Mouse (Mus musculus): ENCODE measurements around the gene Fbxl17. TPM values are rescaled to one million over a fixed set of nuclear protein-coding genes. Genes with fewer than 3 reads are reported as not detected.

Gene Fbxl17
- polyA plus RNA-seq, 1 experiment from 2014 or later = 13.6 TPM

GRCm38 (mm10) chr17:63497206-63497731 lies 2.5 kb downstream of the Fbxl17 start:
- no peak for ATAC-seq (ENCODE audit: low FRiP score, low read depth)
- WGBS = 92% methylated on average over 6 of the region's 6 CpGs
- H3K27ac ChIP-seq (replicated peaks) = no peak overlapping the region
- no peaks in the 10 kb centered on the region for H3K9me3 ChIP-seq
- H3K27me3 ChIP-seq = no peaks in the 10 kb centered on the region
- H3K4me3 ChIP-seq = no peak overlapping the region; the same call in 1 of the 2 replicates
- peak overlapping the region; percentile 71 for H3K4me2 ChIP-seq
- H3K4me1 ChIP-seq (replicated peaks) = peaks cover 65% of the 10 kb centered on the region
- H3K36me3 ChIP-seq = no peaks in the 10 kb centered on the region
- no peak overlapping the region for H3K9ac ChIP-seq

- Histone ChIP-seq H3K36me3 (no peaks in the 10 kb centered on the region), H3K27ac (replicated peaks) (no peak overlapping the region), H3K9ac (no peak overlapping the region), H3K9me3 (no peaks in the 10 kb centered on the region), H3K27me3 (no peaks in the 10 kb centered on the region), H3K4me2 (peak overlapping the region; percentile 2; the same call in 1 of the 2 replicates), H3K4me1 (replicated peaks) (peaks cover 66% of the 10 kb centered on the region), H3K4me3 (no peak overlapping the region)
- ATAC-seq (ENCODE audit: low FRiP score, low read depth) = no peak
- WGBS = 60% methylated on average over 5 of the region's 5 CpGs
Measured at GRCm38 (mm10) chr17:63496153-63496552, 3.7 kb downstream of the Fbxl17 start.

DNA sequence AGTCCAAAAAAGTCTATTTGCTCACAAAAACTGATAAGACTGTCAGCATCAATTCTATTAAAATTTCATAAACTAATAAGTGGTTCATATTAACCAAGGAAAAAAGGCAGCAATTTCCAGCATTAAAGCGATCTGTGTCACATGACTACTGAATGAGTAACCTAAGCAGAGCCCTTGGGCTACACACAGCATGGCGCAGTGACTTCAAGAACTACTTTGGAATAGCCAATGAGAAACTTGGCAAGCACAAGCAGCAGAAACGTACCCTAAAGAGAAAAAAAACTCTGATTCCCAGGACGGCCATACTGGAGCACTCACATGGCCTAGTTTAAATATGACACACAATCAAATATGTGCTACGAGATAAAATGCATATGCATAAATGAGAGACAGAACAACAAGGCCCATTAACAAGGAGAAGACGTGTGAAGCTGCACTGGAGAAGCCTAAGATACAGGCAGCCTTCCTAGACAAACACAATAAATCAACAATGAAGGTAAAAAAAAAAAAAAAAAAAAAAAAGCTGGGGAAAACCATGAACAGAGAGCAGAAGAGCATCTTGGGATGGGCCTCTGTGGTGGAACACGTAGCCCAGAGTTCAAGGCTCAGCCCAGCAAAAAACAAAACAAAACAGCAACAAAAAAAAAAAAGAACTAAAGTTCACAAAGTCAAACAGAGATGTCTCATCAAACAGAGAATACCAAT lies 5.8 kb downstream of the Fbxl17 start:
- Histone ChIP-seq H3K9ac (no peak overlapping the region), H3K9me3 (no peaks in the 10 kb centered on the region), H3K4me3 (no peak overlapping the region), H3K4me1 (replicated peaks) (peaks cover 61% of the 10 kb centered on the region), H3K36me3 (peaks cover 8% of the 10 kb centered on the region), H3K27ac (replicated peaks) (no peak overlapping the region), H3K27me3 (no peaks in the 10 kb centered on the region), H3K4me2 (no peak overlapping the region)
- no peak for ATAC-seq (ENCODE audit: low FRiP score, low read depth)
- WGBS = 48% methylated on average over 7 of the region's 7 CpGs

DNA sequence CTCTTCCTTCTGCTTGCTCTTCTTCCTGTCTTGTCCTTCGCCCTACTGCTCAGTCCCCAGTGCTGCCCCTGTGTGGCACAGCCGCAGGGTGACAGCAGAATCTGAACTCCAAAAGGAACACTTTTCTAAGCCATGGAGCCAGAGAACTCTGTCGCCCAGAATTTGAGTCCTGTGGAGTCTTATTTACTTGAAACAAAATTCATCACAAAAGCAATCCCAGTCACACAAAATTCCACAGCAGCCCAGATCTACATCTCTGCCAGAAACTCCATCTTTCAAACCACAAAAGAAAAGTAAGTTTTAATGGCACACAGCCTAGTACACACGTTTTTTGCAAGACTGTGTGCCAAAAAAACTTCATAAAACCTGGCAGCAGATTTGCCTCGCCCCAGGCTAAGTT lies 6.5 kb downstream of the Fbxl17 start:
- Histone ChIP-seq H3K27me3 (no peaks in the 10 kb centered on the region), H3K4me1 (replicated peaks) (peaks cover 57% of the 10 kb centered on the region), H3K4me3 (no peak overlapping the region), H3K9me3 (no peaks in the 10 kb centered on the region), H3K4me2 (peak overlapping the region; percentile 21; the same call in 1 of the 2 replicates), H3K27ac (replicated peaks) (peak overlapping the region; percentile 14), H3K9ac (no peak overlapping the region), H3K36me3 (peaks cover 11% of the 10 kb centered on the region)
- 28% methylated on average over 5 of the region's 5 CpGs for WGBS
- no peak for ATAC-seq (ENCODE audit: low FRiP score, low read depth)

- H3K4me1 ChIP-seq (replicated peaks) = peaks cover 52% of the 10 kb centered on the region
- WGBS = 79% methylated on average over 8 of the region's 8 CpGs
- H3K4me2 ChIP-seq = peak overlapping the region; percentile 21; the same call in 1 of the 2 replicates
- ATAC-seq (ENCODE audit: low FRiP score, low read depth) = no peak
- no peak overlapping the region for H3K4me3 ChIP-seq
- peaks cover 11% of the 10 kb centered on the region for H3K36me3 ChIP-seq
- H3K27ac ChIP-seq (replicated peaks) = peak overlapping the region; percentile 14
- no peaks in the 10 kb centered on the region for H3K27me3 ChIP-seq
- no peak overlapping the region for H3K9ac ChIP-seq
- no peaks in the 10 kb centered on the region for H3K9me3 ChIP-seq
Measured at GRCm38 (mm10) chr17:63492665-63493273, 7.0 kb downstream of the Fbxl17 start.

DNA sequence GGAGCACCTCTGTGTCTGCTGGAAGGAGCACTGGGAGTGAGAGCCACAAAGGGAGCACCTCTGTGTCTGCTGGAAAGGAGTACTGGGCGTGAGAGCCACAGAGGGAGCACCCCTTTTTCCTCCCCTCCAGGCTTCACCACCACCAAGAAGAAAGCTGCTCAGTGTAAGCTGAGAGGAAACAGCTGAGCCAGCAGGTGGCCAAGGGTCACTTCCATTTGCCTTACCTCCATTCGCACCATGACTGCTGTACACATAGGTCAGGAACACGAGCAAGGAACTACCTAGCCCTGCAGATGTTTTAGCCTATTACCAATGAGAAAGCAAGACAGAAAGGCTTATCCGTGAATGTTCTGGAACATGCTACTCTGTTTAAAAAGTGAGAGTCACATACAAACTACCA lies 10.3 kb downstream of the Fbxl17 start:
- H3K9ac ChIP-seq = no peak overlapping the region
- no peaks in the 10 kb centered on the region for H3K9me3 ChIP-seq
- H3K4me2 ChIP-seq = no peak overlapping the region
- no peak overlapping the region for H3K4me3 ChIP-seq
- no peak for ATAC-seq (ENCODE audit: low FRiP score, low read depth)
- peaks cover 22% of the 10 kb centered on the region for H3K4me1 ChIP-seq (replicated peaks)
- WGBS = 90% methylated on average over 4 of the region's 4 CpGs
- H3K27me3 ChIP-seq = no peaks in the 10 kb centered on the region
- no peak overlapping the region for H3K27ac ChIP-seq (replicated peaks)
- H3K36me3 ChIP-seq = peaks cover 14% of the 10 kb centered on the region

DNA sequence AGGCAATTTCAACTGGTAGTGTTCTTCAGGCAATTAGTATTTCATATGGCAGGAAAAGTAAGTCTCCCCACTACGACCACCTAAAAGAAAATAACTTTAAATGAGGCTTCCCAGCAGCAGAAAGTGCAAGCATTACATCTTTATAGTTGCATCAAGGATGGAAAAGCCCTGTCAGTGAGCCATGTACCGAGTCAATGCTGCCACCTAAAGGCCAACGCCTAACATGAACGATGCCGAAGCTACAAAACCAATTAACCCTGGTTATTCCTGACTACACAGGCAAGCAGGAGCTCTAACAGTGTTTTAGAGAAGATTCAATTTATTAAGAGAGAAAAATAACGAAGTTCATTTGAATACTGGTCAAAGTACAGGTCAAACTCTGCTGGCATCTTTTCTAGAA lies 32.0 kb downstream of the Fbxl17 start:
- ATAC-seq (ENCODE audit: low FRiP score, low read depth) = peak; percentile 61; the same call in 1 of the 2 replicates
- no peaks in the 10 kb centered on the region for H3K9me3 ChIP-seq
- no peaks in the 10 kb centered on the region for H3K27me3 ChIP-seq

DNA sequence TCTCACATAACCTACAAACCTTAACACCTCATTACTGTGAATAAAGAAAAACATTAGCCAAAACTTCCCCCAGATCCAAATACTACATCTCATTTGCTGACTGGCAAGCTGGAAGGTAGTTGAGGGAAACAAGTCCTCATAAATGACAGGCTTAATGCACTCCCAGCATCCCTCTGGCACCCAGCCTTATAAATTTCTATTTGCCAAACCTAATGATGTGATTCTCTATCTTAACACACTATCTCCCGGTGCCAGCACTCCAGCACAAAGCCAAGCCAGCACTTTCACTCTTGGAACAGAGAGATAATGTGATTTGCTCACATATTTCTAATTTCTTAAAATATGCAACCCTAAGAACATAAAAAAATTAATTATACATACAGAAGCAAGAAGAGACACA lies 34.6 kb downstream of the Fbxl17 start:
- WGBS = 45% methylated on average over 1 of the region's 1 CpGs
- Histone ChIP-seq H3K4me2 (no peak overlapping the region), H3K4me3 (no peak overlapping the region), H3K27me3 (no peaks in the 10 kb centered on the region), H3K4me1 (replicated peaks) (0 out of 2 replicates have a peak, but pooled peaks cover 2% of the 10 kb centered on the region), H3K9ac (no peak overlapping the region), H3K9me3 (no peaks in the 10 kb centered on the region), H3K27ac (replicated peaks) (no peak overlapping the region), H3K36me3 (no peaks in the 10 kb centered on the region)
- ATAC-seq (ENCODE audit: low FRiP score, low read depth) = no peak

More for the DNA sequence above, 32.0 kb downstream of the Fbxl17 start:
- H3K36me3 ChIP-seq = no peaks in the 10 kb centered on the region
- whole genome bisulfite sequencing = 5% methylated on average over 6 of the region's 6 CpGs
- no peak overlapping the region for H3K27ac ChIP-seq (replicated peaks)
- H3K4me2 ChIP-seq = no peak overlapping the region
- no peak overlapping the region for H3K4me3 ChIP-seq
- 0 out of 2 replicates have a peak, but pooled peaks cover 2% of the 10 kb centered on the region for H3K4me1 ChIP-seq (replicated peaks)
- no peak overlapping the region for H3K9ac ChIP-seq

GRCm38 (mm10) chr17:63462512-63462911 lies 37.3 kb downstream of the Fbxl17 start:
- WGBS = 85% methylated on average over 7 of the region's 7 CpGs
- no peak overlapping the region for H3K4me3 ChIP-seq
- 0 out of 2 replicates have a peak, but pooled peaks cover 2% of the 10 kb centered on the region for H3K4me1 ChIP-seq (replicated peaks)
- no peak for ATAC-seq (ENCODE audit: low FRiP score, low read depth)
- H3K27ac ChIP-seq (replicated peaks) = no peak overlapping the region
- no peak overlapping the region for H3K4me2 ChIP-seq
- H3K9ac ChIP-seq = no peak overlapping the region
- no peaks in the 10 kb centered on the region for H3K9me3 ChIP-seq
- H3K36me3 ChIP-seq = no peaks in the 10 kb centered on the region
- no peaks in the 10 kb centered on the region for H3K27me3 ChIP-seq

GRCm38 (mm10) chr17:63459712-63460495 lies 39.9 kb downstream of the Fbxl17 start:
- 40% methylated on average over 9 of the region's 9 CpGs for WGBS
- ATAC-seq (ENCODE audit: low FRiP score, low read depth) = no peak
- no peak overlapping the region for H3K4me3 ChIP-seq
- H3K27ac ChIP-seq (replicated peaks) = no peak overlapping the region
- no peaks in the 10 kb centered on the region for H3K4me1 ChIP-seq (replicated peaks)
- H3K4me2 ChIP-seq = no peak overlapping the region
- H3K9me3 ChIP-seq = no peaks in the 10 kb centered on the region
- H3K9ac ChIP-seq = no peak overlapping the region
- H3K36me3 ChIP-seq = no peaks in the 10 kb centered on the region
- H3K27me3 ChIP-seq = no peaks in the 10 kb centered on the region

- Histone ChIP-seq H3K9me3 (no peaks in the 10 kb centered on the region), H3K27ac (replicated peaks) (no peak overlapping the region), H3K4me3 (no peak overlapping the region), H3K4me1 (replicated peaks) (no peaks in the 10 kb centered on the region), H3K36me3 (no peaks in the 10 kb centered on the region), H3K27me3 (no peaks in the 10 kb centered on the region), H3K4me2 (no peak overlapping the region), H3K9ac (no peak overlapping the region)
- ATAC-seq (ENCODE audit: low FRiP score, low read depth) = no peak
- 90% methylated on average over 3 of the region's 3 CpGs for WGBS
Measured at GRCm38 (mm10) chr17:63458052-63458451, 41.8 kb downstream of the Fbxl17 start.

All from hindbrain, embryonic 15.5 days (tissue).